Mouse (Mus musculus) liver, embryonic 13.5 days (tissue): ENCODE measurements at regions not wholly inside any gene's neighbourhood (a gene's known extent, or its start where the extent isn't known, plus 50 kb on each side); places are given as distances from the start of the nearest gene placed in this dataset.

ENCODE experiments used
- ATAC-seq: fragments of 200-750 bp; cut with Nextera tagmentation; 2 replicates; pipeline ENCODE4 v1.8.0; 2017; ENCODE audit warnings: low read depth, mild to moderate bottlenecking, moderate number of reproducible peaks, moderate library complexity
- DNase-seq: peaks from one replicate; pipeline ENCODE4 v3.0.0; 2022
- H3K27ac ChIP-seq: fragments of 300-500 bp; sonication (generic); 2 replicates; pipeline ENCODE4 v1.5.1; 2015; ENCODE audit warnings: moderate library complexity, mild to moderate bottlenecking, inconsistent platforms
- H3K27me3 ChIP-seq: fragments of 300-500 bp; sonication (generic); 2 replicates; pipeline ENCODE4 v1.6.1; 2015; ENCODE audit warnings: mild to moderate bottlenecking, inconsistent platforms
- H3K36me3 ChIP-seq: fragments of 300-500 bp; sonication (generic); 2 replicates; pipeline ENCODE4 v1.6.1; 2015; ENCODE audit warnings: mild to moderate bottlenecking, inconsistent platforms
- H3K4me1 ChIP-seq: fragments of 300-500 bp; sonication (generic); replicated peaks from 2 replicates; pipeline ENCODE4 v1.6.1; 2015; ENCODE audit warnings: inconsistent platforms
- H3K4me2 ChIP-seq: fragments of 300-500 bp; sonication (generic); 2 replicates; pipeline ENCODE4 v1.6.1; 2015; ENCODE audit warnings: inconsistent platforms, mild to moderate bottlenecking, moderate library complexity
- H3K4me3 ChIP-seq: fragments of 300-500 bp; sonication (generic); replicated peaks from 2 replicates; pipeline ENCODE4 v1.5.1; 2015; ENCODE audit warnings: mild to moderate bottlenecking, inconsistent platforms
- H3K9ac ChIP-seq: fragments of 300-500 bp; sonication (generic); 2 replicates; pipeline ENCODE4 v1.6.1; 2015; ENCODE audit warnings: mild to moderate bottlenecking, inconsistent platforms
- H3K9me3 ChIP-seq: fragments of 300-500 bp; sonication (generic); replicated peaks from 2 replicates; pipeline ENCODE4 v1.6.1; 2016; ENCODE audit warnings: inconsistent platforms
- WGBS: fragments of 180-500 bp; shearing (Covaris S2); methylation state at CpG from one replicate; pipeline ENCODE4 v1.1.7; 2015; ENCODE audit not compliant: insufficient replicate concordance; 5-methylcytosine and 5-hydroxymethylcytosine counted together

- no peak for DNase-seq
- no peak overlapping the region for H3K9ac ChIP-seq
- no peak overlapping the region for H3K27ac ChIP-seq
- ATAC-seq = no peak
- no peaks in the 10 kb centered on the region for H3K27me3 ChIP-seq
- no peaks in the 10 kb centered on the region for H3K36me3 ChIP-seq
- 62% methylated on average over 3 of the region's 3 CpGs for WGBS
- H3K4me1 ChIP-seq = peaks cover under 1% of the 10 kb centered on the region; the same call in 1 of the 2 replicates
- no peak overlapping the region for H3K4me2 ChIP-seq
- H3K9me3 ChIP-seq = no peaks in the 10 kb centered on the region
- H3K4me3 ChIP-seq = no peak overlapping the region
Measured at GRCm38 (mm10) chr5:12927247-12927646, 198.0 kb upstream of the Sema3a start.

- 67% methylated on average over 5 of the region's 5 CpGs for WGBS
- no peak overlapping the region for H3K27ac ChIP-seq
- H3K4me3 ChIP-seq = no peak overlapping the region
- no peak overlapping the region for H3K4me2 ChIP-seq
- no peaks in the 10 kb centered on the region for H3K9me3 ChIP-seq
- H3K27me3 ChIP-seq = no peaks in the 10 kb centered on the region
- DNase-seq (no peak), ATAC-seq (no peak)
- no peaks in the 10 kb centered on the region for H3K36me3 ChIP-seq
- H3K9ac ChIP-seq = no peak overlapping the region
- no peaks in the 10 kb centered on the region for H3K4me1 ChIP-seq
Measured at GRCm38 (mm10) chr5:12937052-12937451, 188.2 kb upstream of the Sema3a start.

DNA sequence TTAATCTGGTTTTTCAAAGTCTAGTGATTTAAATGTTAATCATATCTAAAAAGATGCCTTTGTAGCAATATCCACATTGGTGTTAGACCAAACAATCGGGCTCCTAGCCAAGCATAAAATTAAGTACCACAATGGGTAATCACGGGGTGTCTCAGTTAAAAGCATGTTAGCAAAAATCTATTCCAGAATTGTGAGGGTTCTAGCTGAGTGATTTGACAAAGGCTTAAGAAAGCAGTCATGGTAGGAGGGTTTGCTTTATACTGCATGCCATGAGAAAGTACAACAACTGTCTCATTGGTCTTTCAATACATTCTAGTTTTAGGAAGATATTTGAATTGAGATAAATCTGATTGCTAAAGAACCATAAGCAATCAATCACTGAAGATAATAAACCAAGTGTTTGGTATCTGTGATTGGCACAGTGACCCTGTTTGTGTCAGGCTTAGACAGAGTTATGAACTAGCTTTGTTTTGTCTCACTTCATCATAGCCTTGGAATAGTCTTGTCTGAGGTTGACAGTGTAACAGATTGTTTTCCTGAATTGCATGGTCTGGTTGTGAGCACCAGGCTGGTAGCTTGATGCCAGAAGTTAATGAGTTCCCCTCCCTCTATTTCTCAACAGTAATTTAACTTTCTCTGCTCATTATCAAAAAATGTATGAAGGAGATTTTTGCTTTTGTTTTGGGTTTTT, 186.9 kb upstream of the Sema3a start:
- H3K9ac ChIP-seq = no peak overlapping the region
- 58% methylated on average over 2 of the region's 2 CpGs for WGBS
- no peak overlapping the region for H3K27ac ChIP-seq
- H3K27me3 ChIP-seq = no peaks in the 10 kb centered on the region
- H3K9me3 ChIP-seq = no peaks in the 10 kb centered on the region
- DNase-seq (no peak), ATAC-seq (no peak)
- H3K36me3 ChIP-seq = no peaks in the 10 kb centered on the region
- H3K4me1 ChIP-seq = no peaks in the 10 kb centered on the region
- H3K4me2 ChIP-seq = no peak overlapping the region
- H3K4me3 ChIP-seq = no peak overlapping the region

DNA sequence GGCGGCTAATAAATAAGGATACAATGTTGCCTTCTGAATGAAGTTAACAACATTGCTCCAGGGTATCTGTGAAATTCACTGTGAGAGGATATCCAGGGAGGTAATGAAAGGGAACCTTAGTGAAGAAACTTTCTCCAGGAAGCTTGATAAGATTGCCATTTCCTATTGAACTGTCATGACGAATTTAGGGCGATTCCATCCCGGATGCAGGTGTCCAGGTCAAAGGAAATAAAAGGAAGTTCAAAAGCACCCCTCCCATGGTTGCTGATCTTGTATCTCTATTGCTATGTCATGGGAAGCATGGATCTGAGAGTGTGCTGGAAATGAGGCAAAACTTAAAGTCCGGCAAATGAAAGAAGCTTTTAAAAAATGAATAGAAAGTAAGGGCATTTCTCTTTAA, 180.7 kb upstream of the Sema3a start:
- DNase-seq = no peak
- no peaks in the 10 kb centered on the region for H3K9me3 ChIP-seq
- H3K9ac ChIP-seq = no peak overlapping the region
- no peak overlapping the region for H3K4me3 ChIP-seq
- ATAC-seq = no peak
- 30% methylated on average over 5 of the region's 5 CpGs for WGBS
- no peaks in the 10 kb centered on the region for H3K36me3 ChIP-seq
- H3K4me2 ChIP-seq = no peak overlapping the region
- no peaks in the 10 kb centered on the region for H3K27me3 ChIP-seq
- H3K4me1 ChIP-seq = no peaks in the 10 kb centered on the region
- no peak overlapping the region for H3K27ac ChIP-seq

DNA sequence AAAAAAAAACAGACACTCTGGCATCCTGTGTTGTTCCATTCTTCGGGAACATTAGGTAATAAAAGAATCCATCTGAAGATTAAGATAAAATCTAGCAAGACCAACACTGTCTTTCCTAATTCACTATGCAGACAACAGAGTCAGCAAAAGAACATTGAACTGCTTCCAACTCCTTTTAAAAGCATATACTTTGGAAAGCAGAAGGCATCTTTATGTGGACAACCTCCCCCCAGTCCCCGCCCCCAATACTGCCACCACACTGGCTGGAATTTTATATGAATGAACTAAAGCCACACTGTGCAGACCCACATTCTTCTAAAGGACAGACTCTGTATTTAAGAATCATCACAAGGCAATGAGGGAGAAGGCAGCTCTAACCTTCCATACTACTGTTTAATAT, 176.7 kb upstream of the Sema3a start:
- H3K27ac ChIP-seq = no peak overlapping the region
- WGBS = 54% methylated on average over 2 of the region's 2 CpGs
- no peak overlapping the region for H3K9ac ChIP-seq
- DNase-seq = no peak
- H3K9me3 ChIP-seq = no peaks in the 10 kb centered on the region
- H3K36me3 ChIP-seq = no peaks in the 10 kb centered on the region
- H3K27me3 ChIP-seq = no peaks in the 10 kb centered on the region
- ATAC-seq = no peak
- no peaks in the 10 kb centered on the region for H3K4me1 ChIP-seq
- no peak overlapping the region for H3K4me3 ChIP-seq
- H3K4me2 ChIP-seq = no peak overlapping the region

DNA sequence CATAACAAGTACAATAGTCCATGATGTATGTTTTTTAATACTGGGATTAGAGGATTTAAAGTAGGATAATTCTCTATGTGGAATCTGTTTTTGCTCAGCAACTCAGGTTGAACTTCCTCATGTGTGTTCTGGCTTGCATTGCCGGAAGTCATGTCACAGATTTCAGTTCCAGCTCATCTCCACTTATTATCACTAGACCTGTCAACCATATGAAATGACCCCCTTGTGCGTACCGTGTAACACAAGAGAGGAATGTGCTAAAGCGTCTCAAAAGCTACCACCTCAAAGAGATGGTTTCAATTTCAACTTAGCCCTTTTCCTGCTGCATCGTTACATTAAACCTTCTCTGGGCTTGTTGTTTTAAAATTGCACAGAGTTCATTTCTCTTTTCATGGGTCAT, 154.2 kb upstream of the Sema3a start:
- Histone ChIP-seq H3K4me1 (no peaks in the 10 kb centered on the region), H3K27me3 (no peaks in the 10 kb centered on the region), H3K4me2 (no peak overlapping the region), H3K9ac (no peak overlapping the region), H3K4me3 (no peak overlapping the region), H3K9me3 (no peaks in the 10 kb centered on the region), H3K36me3 (no peaks in the 10 kb centered on the region), H3K27ac (no peak overlapping the region)
- ATAC-seq (no peak), DNase-seq (no peak)
- 65% methylated on average over 5 of the region's 5 CpGs for WGBS

DNA sequence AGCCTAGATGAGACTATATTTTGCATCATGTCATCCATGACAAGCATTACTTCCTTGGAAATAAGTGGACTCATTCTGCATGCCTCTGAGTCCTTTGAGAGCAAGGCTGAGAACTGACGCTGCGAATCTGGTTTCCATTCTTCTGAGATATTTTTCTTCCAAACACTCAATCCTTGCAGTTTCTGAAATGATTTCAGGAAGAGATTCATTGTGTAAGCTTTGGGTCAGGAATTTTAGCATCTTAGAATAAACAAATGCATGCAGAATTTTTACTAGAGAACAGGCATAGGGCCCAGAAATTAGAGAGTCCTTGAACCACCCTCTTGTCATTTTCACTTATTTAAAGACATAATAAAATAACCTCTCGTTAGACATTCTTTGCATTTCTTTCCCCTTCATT, 151.5 kb upstream of the Sema3a start:
- H3K9ac ChIP-seq = no peak overlapping the region
- DNase-seq (no peak), ATAC-seq (no peak)
- H3K4me2 ChIP-seq = no peak overlapping the region
- 66% methylated on average over 3 of the region's 3 CpGs for WGBS
- H3K4me3 ChIP-seq = no peak overlapping the region
- H3K36me3 ChIP-seq = no peaks in the 10 kb centered on the region
- no peaks in the 10 kb centered on the region for H3K9me3 ChIP-seq
- H3K27ac ChIP-seq = no peak overlapping the region
- no peaks in the 10 kb centered on the region for H3K4me1 ChIP-seq
- H3K27me3 ChIP-seq = no peaks in the 10 kb centered on the region

DNA sequence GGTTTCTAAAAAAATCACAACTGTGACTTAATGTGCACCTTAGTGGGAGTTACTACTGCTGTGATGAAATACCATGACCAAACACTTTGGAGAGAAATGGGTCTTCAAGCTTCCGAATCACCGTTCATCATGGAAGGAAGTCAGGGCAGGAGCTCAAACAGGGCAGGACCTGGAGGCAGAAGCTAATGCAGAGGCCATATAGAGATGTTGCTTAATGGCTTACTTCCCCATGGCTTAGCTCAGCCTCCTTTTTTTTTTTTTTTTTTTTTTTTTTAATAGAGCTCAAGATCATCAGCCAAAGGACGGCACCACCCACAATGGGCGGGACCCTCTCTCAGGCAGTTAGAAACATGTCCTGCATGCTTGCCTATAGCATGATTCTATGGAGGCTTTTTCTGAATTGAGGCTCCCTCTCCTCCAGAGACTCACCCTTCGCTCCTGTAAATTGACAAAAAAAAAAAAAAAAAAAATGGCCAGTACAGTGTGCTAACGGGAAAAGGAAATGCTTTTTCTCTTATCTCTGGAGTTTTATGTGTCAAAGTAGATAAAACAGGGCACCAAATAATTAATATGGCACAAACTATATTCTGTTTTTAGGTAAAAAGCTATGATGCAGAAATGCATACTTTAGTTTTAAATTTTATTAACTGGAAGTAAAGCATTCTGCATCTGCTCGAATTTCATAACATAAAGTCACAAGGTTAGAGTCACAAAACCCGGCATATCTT, 149.0 kb upstream of the Sema3a start:
- Histone ChIP-seq H3K9ac (no peak overlapping the region), H3K4me1 (no peaks in the 10 kb centered on the region), H3K4me2 (no peak overlapping the region), H3K27me3 (no peaks in the 10 kb centered on the region), H3K27ac (no peak overlapping the region), H3K4me3 (no peak overlapping the region), H3K9me3 (no peaks in the 10 kb centered on the region), H3K36me3 (no peaks in the 10 kb centered on the region)
- no peak for DNase-seq
- ATAC-seq = no peak
- 44% methylated on average over 8 of the region's 8 CpGs for WGBS

GRCm38 (mm10) chr5:12977875-12978274, 147.3 kb upstream of the Sema3a start:
- H3K4me3 ChIP-seq = no peak overlapping the region
- no peaks in the 10 kb centered on the region for H3K27me3 ChIP-seq
- no peak overlapping the region for H3K4me2 ChIP-seq
- no peaks in the 10 kb centered on the region for H3K36me3 ChIP-seq
- DNase-seq (no peak), ATAC-seq (no peak)
- H3K4me1 ChIP-seq = no peaks in the 10 kb centered on the region
- H3K9ac ChIP-seq = no peak overlapping the region
- WGBS = 11% methylated on average over 2 of the region's 2 CpGs
- H3K27ac ChIP-seq = no peak overlapping the region
- H3K9me3 ChIP-seq = no peaks in the 10 kb centered on the region

DNA sequence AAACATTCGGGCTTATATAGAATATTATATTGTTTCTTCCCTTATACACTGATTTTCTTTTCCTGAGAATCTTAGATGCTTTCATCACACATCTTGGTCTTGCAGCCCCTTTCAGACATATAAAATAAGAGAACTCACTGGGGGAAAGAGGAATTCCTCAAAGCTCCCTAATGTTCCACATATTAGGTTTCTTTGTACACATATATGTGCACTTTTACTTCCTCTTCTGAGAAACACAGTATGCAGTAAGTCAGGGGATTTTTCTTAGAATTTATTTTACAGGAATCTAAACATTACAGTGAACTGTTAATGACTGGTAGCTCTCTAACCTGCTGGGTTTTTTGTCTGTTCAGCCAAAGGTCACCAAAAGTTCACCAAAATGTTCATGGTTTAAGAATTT, 131.4 kb upstream of the Sema3a start:
- no peak for ATAC-seq
- Histone ChIP-seq H3K9ac (no peak overlapping the region), H3K9me3 (no peaks in the 10 kb centered on the region), H3K4me1 (no peaks in the 10 kb centered on the region), H3K4me3 (no peak overlapping the region), H3K36me3 (no peaks in the 10 kb centered on the region), H3K4me2 (no peak overlapping the region), H3K27me3 (no peaks in the 10 kb centered on the region), H3K27ac (no peak overlapping the region)
- no peak for DNase-seq
- WGBS = 58% methylated on average over 1 of the region's 1 CpGs

- DNase-seq (no peak), ATAC-seq (no peak)
- H3K27me3 ChIP-seq = no peaks in the 10 kb centered on the region
- H3K4me2 ChIP-seq = no peak overlapping the region
- no peak overlapping the region for H3K4me3 ChIP-seq
- no peaks in the 10 kb centered on the region for H3K36me3 ChIP-seq
- no peaks in the 10 kb centered on the region for H3K4me1 ChIP-seq
- no peak overlapping the region for H3K9ac ChIP-seq
- WGBS = 74% methylated on average over 6 of the region's 6 CpGs
- H3K27ac ChIP-seq = no peak overlapping the region
- H3K9me3 ChIP-seq = no peaks in the 10 kb centered on the region
Measured at GRCm38 (mm10) chr5:12997440-12997839, 127.8 kb upstream of the Sema3a start.

GRCm38 (mm10) chr5:13007132-13007531, 118.1 kb upstream of the Sema3a start:
- WGBS = 63% methylated on average over 6 of the region's 6 CpGs
- H3K4me3 ChIP-seq = no peak overlapping the region
- H3K27ac ChIP-seq = no peak overlapping the region
- H3K9ac ChIP-seq = no peak overlapping the region
- no peaks in the 10 kb centered on the region for H3K36me3 ChIP-seq
- no peak overlapping the region for H3K4me2 ChIP-seq
- ATAC-seq = no peak
- H3K4me1 ChIP-seq = no peaks in the 10 kb centered on the region
- H3K27me3 ChIP-seq = no peaks in the 10 kb centered on the region
- no peaks in the 10 kb centered on the region for H3K9me3 ChIP-seq
- no peak for DNase-seq
